Mouse (Mus musculus) ovary, postnatal 36 days (tissue): ENCODE data around the gene Syna.

ENCODE experiments used
- DNase-seq: peaks from one replicate; pipeline ENCODE4 v3.0.0; 2022; ENCODE audit warnings: low spot score, mixed read lengths

Syna gene

DNA sequence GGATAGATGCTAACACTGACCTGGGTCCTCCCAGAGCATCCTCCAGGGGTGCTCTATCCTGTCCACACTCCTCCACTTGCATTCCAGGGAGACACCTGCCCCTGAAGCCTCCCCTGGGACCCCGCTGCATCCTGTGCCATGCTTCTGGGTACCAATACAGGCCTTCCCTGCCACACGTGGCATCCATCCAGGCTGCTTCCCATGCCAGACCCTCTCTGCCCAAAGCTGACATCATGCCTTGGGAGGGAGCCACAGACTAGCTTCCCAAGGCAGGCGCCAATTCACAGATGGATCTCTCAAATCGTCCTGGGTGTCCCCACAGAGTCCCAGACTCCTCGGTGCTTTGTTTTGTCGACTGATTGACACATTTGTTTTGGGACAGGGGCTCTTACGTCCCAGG is 29.1 kb downstream of the Syna start:
- DNase-seq = peak; percentile 32

DNA sequence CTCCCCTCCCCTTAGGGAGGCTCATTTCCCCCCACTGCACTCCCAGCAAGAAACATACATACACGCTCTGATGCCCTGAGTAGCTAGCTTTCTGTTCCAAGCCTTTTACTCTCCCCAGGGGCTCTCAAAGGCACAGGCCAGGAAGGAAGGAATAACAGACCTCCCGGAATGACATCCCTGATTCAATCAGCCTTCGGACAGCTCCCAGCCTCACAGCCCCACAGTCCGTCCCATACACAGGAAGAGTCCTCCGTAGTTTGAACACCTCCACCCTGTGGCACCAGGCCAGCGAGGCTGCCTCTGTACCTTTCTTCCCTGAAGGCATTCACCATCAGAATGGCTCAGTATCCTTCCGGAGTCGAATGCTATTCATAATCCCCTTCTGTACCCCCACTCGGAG is 31.5 kb downstream of the Syna start:
- no peak for DNase-seq

DNA sequence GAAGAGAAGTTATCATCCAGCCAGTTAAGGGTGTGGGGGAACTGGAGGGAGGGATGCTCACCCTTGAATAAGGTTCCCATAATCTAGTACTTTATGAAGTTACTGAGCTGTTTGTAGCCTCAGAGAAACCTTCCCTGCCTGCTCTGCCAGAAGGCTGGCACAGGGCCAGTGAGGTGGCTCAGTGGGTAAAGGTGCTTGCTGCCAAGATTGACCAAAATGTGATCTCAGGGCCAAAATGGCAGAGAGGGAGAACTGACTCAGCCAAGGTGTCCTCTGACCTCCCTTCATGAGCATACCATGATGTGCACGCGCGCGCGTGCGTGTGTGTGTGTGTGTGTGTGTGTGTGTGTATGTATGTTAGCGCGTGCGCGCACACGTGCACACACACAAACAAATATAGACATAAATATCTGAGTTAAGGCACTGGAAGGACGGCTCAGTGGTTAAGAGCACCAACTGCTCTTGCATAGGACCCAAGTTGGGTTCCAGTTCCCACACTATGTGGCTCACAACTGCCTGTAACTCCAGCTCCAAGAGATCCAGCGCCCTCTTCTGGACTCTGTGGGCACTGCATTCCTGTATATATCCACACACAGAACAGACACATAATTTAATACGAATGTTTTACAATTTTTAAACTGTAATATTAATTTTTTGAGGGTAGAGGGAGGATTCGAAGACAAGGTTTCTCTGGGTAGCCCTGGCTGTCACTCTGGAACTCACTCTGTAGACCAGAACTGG is 33.8 kb downstream of the Syna start:
- DNase-seq = no peak

DNA sequence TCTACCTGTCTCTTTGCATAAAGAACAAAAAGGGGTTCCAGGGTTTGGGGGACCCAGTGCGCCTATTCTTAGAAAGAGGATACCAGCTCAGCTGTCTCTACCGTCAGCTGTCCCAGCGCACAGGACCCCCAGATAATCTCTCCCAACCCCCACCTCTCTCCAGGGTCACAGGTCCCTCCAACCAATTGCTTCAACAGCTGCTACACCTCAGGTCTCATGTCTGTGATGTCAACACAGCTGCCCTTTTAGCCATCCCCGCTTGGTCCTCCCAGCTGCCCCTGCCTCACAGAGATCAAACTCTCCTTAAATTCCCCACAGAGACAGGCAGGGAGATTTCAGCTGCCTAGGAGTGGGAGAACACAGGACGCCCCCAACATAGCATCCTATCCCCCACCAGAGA is 36.2 kb downstream of the Syna start:
- no peak for DNase-seq

DNA sequence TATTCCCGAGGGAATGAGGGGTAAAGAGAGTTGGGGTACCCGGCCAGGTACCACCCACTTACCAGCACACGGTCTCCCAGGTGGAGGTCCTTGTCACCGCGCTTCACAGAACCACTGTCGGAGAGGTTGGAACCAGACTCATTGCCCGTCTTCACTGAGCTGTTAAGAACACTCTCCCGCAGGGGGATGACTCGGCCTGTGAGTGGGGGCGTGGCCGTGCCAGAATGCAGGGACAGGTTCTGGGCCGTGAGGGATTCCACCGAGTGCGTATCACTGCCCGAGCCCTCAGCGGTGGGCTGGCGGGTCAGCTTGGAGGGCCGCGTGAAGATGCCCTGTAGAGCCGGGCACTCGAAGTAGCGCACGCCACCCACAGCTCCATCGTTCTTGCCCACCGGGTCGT is 37.4 kb downstream of the Syna start:
- no peak for DNase-seq

DNA sequence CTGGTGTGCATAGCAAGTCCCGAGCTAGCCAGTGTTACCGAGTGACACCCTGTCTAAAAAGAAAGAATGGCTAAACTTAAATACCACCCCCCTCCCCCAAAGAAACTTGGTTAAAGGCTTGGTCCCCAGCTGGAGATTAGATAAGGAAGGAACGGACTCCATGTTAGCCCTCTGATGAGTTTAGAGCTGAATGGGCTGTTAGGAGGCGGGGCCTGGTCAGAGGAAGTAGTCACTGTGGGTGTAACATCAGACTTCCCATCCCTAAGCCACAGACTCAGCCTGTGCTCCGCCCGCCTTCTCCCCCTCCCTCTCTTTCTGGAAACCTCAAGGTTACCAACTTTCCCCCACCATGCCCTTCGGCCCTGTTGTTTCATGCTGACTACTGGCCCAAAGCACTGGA is 38.2 kb downstream of the Syna start:
- no peak for DNase-seq

DNA sequence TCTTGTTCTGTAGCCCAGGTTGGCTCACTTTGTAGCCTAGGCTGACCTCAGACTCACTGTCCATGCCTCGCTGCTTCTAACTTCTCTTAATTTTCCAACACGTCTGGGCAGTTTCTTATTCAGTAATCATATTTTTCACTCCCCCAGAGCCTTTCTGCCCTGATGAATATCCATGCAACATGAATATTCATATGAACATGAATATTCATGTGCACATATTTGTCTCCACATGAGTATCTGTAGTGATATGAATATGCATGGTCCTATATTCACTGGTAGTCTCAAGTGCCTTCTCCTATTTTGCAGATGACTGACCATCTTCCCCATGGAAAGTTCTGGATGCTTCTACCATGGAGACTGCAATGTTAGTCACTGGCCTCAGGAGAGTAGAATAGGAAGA is 38.8 kb downstream of the Syna start:
- no peak for DNase-seq

DNA sequence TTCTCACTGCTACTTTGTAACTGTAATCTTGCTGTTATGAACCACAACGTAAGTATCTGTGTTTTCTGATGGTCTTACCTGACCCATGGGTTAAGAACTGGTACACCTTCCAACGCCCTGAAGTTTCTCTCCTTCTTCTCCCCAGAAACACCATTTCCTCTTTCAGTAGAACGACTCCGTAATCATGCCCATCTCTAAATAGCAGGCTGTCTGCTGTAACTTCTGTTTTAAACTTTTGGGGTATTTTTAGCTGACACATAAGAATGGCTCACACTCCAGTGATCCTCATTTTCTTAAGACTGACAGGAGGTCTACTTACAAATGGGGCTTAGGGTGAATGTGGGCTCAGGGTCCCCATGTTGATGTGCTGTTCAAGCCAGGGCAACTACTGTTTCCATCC is 39.9 kb downstream of the Syna start:
- no peak for DNase-seq

DNA sequence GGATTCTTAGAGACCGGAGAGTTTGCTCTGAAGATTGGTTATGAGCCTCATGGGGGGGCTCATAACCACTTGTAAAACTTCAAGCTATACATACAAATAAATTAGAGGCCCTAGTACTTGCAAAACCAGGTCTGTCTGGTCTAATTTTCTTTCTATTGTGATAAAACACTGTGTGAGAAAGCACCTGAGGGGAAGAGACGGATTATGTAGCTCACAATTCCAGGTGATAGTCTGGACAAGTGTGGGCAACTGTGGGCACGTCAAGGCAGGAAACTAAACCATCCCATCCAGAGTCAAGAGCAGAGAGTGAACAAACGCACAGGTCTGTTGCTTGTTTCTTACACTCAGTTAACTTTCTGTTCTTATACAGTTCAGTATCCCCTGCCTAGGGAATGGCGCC is 40.5 kb downstream of the Syna start:
- DNase-seq = no peak

DNA sequence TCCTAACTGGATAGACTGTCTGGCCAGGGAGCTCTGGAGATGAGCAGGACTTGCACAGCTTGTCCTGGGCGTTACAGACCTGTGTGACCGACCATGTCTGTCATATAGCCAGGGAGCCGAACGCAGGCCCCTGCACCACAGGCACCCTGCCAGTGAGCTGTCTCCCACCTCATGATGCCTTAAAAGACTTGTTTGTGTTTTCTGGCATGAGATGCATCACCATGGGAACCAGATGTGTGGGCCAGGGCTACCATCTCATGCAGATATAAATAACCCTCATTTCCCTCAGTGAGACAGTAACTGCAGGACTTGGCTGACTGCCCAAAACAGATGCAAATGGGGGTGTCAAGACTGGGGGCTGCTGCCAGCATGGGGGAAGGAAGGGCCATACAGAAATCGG is 47.9 kb downstream of the Syna start:
- DNase-seq = no peak

DNA sequence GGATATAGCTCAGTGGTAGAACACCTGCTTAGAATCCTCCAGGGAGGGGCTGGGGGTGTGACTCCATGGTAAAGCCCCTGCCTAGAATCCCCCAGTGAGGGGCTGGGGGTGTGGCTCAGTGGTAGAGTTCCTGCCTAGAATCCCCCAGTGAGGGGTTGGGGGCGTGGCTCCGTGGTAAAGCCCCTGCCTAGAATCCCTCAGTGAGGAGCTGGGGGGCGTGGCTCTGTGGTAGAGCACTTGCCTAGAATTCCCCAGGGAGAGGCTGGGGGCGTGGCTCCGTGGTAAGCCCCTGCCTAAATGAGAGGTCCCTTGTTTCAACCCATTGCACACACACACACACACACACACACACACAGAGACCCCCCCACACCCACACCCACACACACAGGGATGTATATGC is 49.7 kb downstream of the Syna start:
- DNase-seq = no peak

DNA sequence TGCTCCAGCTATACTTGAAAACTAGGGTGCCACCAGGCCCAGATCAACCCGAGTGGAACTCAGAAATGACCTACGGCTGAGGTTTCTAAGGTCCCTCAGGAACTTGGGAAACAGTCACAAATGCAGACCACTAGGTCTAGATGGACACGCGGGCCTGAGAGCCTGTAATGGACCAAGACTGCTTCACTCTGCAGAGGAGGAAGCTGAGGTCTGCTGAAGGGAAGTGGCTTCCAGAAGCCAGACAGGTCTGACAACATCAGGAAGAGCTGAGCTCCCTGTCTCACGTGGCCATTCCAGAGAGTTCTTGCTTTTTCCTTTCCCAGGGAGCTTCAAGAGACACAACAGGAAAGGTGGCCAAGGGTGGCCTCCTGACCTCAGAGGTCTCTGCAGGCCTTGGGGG is 51.0 kb downstream of the Syna start:
- DNase-seq = no peak
